Mouse (Mus musculus) forebrain, embryonic 11.5 days (tissue): ENCODE measurements around the gene Ctsz. TPM values are rescaled to one million over a fixed set of nuclear protein-coding genes. Genes with fewer than 3 reads are reported as not detected.

Source experiments
- ATAC-seq: fragments of 200-750 bp; cut with Nextera tagmentation; replicated peaks from 2 replicates; pipeline ENCODE4 v1.8.0; 2017; ENCODE audit warnings: moderate TSS enrichment; ENCODE audit not compliant: low FRiP score
- DNase-seq: peaks from one replicate; pipeline ENCODE4 v3.0.0-alpha.2; 2017; ENCODE audit warnings: low spot score
- H3K27ac ChIP-seq: fragments of 300-500 bp; sonication (generic); 2 replicates; pipeline ENCODE4 v1.5.1; 2014; ENCODE audit warnings: low read depth, low read length
- H3K27me3 ChIP-seq: fragments of 300-500 bp; sonication (generic); 2 replicates; pipeline ENCODE4 v1.6.1; 2014; ENCODE audit warnings: mild to moderate bottlenecking, low read length, mixed read lengths; ENCODE audit not compliant: control insufficient read depth, insufficient read depth
- H3K36me3 ChIP-seq: fragments of 300-500 bp; sonication (generic); 2 replicates; pipeline ENCODE4 v1.6.1; 2014; ENCODE audit warnings: mild to moderate bottlenecking, low read length, moderate library complexity, mixed read lengths; ENCODE audit not compliant: control insufficient read depth, insufficient read depth
- H3K4me1 ChIP-seq: fragments of 300-500 bp; sonication (generic); replicated peaks from 2 replicates; pipeline ENCODE4 v1.6.1; 2014; ENCODE audit warnings: low read length, mixed read lengths; ENCODE audit not compliant: control insufficient read depth, insufficient read depth
- H3K4me2 ChIP-seq: fragments of 300-500 bp; sonication (generic); 2 replicates; pipeline ENCODE4 v1.6.1; 2014; ENCODE audit warnings: low read depth, mild to moderate bottlenecking, low read length, moderate library complexity, mixed read lengths; ENCODE audit not compliant: severe bottlenecking
- H3K4me3 ChIP-seq: fragments of 300-500 bp; sonication (generic); 2 replicates; pipeline ENCODE4 v1.5.1; 2014; ENCODE audit warnings: low read depth, low read length
- H3K9ac ChIP-seq: fragments of 300-500 bp; sonication (generic); 2 replicates; pipeline ENCODE4 v1.6.1; 2014; ENCODE audit warnings: low read length
- H3K9me3 ChIP-seq: fragments of 300-500 bp; sonication (generic); 2 replicates; pipeline ENCODE4 v1.6.1; 2016; ENCODE audit warnings: low read length, mixed read lengths; ENCODE audit not compliant: control insufficient read depth
- WGBS: fragments of 180-500 bp; shearing (Covaris S2); extraction: QIAGEN DNeasy Blood & Tissue Kit; methylation state at CpG from one replicate; pipeline ENCODE4 v1.1.7; 2014; 5-methylcytosine and 5-hydroxymethylcytosine counted together
- polyA plus RNA-seq: library from polyadenylated mRNA; unstranded; fragments of >200 nt; fragmentation: Nextera tagmentation; extraction: Ambion mirVana; gene quantifications from 2 replicates; pipeline ENCODE4 v1.2.1, GENCODE M21; 2014

Ctsz gene
- polyA plus RNA-seq, 1 experiment from 2014 or later: 78.7 TPM

DNA sequence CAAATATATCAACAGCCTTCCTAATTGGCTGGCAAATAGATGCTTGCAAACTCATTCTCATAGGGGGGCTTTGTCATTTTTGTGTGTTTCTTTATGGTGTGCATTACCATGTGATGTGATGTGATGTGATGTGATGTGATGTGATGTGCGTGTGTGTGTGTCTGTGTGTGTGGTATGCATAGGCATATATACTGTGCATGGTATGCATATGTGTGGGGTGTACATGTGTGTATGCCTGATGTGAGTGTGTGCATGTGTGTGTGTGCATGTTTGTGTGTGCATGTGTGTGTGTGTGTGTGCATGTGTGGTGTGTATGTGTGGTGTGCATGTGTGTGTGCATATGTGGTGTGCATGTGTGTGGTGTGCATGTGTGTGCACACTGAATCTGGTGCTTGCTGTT, 41.8 kb downstream of the Ctsz start:
- DNase-seq (no peak), ATAC-seq (no peak)
- Histone ChIP-seq H3K4me2 (no peak overlapping the region), H3K4me1 (no peaks in the 10 kb centered on the region), H3K27ac (no peak overlapping the region), H3K36me3 (no peaks in the 10 kb centered on the region), H3K9me3 (no peaks in the 10 kb centered on the region), H3K9ac (no peak overlapping the region), H3K27me3 (no peaks in the 10 kb centered on the region), H3K4me3 (no peak overlapping the region)
- WGBS: 85% methylated on average over 1 of the region's 1 CpGs

DNA sequence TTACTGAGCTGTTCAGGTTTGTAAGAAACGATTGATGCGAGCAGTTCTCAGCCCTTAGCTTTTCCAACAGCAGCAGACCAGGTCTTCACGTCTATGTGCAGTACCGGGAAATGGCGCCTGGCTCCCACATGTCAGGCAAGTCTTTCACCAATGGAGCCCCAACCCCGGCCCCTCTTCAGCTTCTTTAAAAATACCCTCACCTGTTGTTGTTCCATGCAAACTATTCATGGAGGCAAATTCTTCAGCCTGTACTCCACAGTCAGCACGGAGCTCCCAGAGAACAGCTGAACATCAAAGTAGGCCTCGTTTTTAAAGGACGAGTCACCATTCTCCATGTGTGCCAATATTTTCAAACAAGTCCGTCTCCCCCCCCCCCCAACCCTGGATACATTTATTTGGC, 42.2 kb downstream of the Ctsz start:
- ATAC-seq: no peak
- 86% methylated on average over 10 of the region's 10 CpGs for WGBS
- no peaks in the 10 kb centered on the region for H3K36me3 ChIP-seq
- no peaks in the 10 kb centered on the region for H3K9me3 ChIP-seq
- no peaks in the 10 kb centered on the region for H3K27me3 ChIP-seq
- no peaks in the 10 kb centered on the region for H3K4me1 ChIP-seq
- H3K4me2 ChIP-seq: no peak overlapping the region
- DNase-seq: no peak
- no peak overlapping the region for H3K27ac ChIP-seq
- no peak overlapping the region for H3K4me3 ChIP-seq
- no peak overlapping the region for H3K9ac ChIP-seq

DNA sequence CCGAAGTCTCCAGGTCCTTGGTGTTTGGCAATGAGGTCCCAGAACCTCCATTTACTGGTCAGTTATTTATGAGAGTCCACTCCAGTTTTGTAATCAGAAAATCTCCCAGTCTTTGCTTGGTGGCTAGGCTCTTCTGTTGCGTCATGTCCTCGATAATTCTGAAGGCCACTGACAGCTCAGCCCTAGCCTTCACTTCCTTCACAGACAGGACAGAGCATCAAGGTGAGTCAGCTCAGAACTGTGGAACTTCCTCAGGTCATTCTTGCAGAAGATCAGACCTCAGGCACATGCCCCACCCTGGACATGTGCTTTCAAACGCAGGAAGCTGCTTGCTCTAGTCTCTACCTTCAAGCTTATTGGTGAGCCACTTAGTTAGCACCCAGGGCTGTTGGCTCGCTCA, 45.5 kb downstream of the Ctsz start:
- Histone ChIP-seq H3K27me3 (no peaks in the 10 kb centered on the region), H3K36me3 (no peaks in the 10 kb centered on the region), H3K9ac (no peak overlapping the region), H3K4me2 (no peak overlapping the region), H3K27ac (no peak overlapping the region), H3K4me1 (no peaks in the 10 kb centered on the region), H3K9me3 (no peaks in the 10 kb centered on the region; the same call in 1 of the 2 replicates), H3K4me3 (no peak overlapping the region)
- no peak for ATAC-seq
- 88% methylated on average over 5 of the region's 5 CpGs for WGBS
- DNase-seq: no peak

DNA sequence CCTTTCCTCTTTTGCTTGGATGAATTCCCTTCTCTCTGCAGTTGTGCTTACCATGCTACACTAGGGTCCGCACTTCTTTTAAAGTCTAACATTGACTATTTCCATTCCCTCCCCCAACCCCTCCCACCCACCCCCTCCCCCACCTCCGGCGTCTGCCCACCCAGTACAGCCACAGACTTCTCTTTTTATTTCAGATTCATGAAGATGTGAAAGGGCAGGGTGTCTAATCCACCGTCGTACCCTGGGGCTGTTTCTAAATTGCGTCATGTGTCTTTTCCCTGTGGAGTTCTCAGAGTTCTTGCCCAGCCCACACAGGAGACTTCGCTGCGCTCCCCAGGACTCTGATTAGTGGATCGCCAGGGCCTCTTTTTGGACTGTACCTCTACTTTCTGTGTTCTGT, 46.3 kb downstream of the Ctsz start:
- no peak overlapping the region for H3K9ac ChIP-seq
- no peaks in the 10 kb centered on the region for H3K36me3 ChIP-seq
- no peak overlapping the region for H3K4me3 ChIP-seq
- no peak for ATAC-seq
- H3K27me3 ChIP-seq: no peaks in the 10 kb centered on the region
- WGBS: 65% methylated on average over 7 of the region's 9 CpGs
- no peak for DNase-seq
- H3K4me1 ChIP-seq: no peaks in the 10 kb centered on the region
- H3K27ac ChIP-seq: no peak overlapping the region
- no peaks in the 10 kb centered on the region; the same call in 1 of the 2 replicates for H3K9me3 ChIP-seq
- H3K4me2 ChIP-seq: no peak overlapping the region

DNA sequence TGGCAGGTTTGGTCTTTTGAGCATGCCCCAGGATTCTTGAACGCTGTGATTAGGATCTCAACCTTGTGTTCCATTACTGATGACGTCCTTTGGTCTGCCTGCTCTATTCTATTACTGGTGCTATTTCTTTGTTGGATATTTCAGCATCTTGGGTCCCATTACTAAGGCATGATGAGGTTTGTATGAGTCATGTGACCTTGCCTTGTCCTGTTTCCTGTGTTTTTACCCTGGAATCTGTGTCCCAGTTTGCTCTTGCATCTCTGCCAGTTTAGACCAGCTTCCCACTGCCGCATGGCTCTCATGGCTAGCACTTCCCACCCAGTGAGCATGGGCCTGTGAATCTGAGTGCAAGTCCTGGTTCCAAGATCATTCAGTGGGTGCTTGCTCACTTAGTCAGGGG, 46.9 kb downstream of the Ctsz start:
- H3K4me1 ChIP-seq: no peaks in the 10 kb centered on the region
- H3K4me3 ChIP-seq: no peak overlapping the region
- 92% methylated on average over 3 of the region's 3 CpGs for WGBS
- H3K27ac ChIP-seq: no peak overlapping the region
- H3K27me3 ChIP-seq: no peaks in the 10 kb centered on the region
- no peak overlapping the region for H3K9ac ChIP-seq
- no peaks in the 10 kb centered on the region; the same call in 1 of the 2 replicates for H3K9me3 ChIP-seq
- H3K36me3 ChIP-seq: no peaks in the 10 kb centered on the region
- ATAC-seq (no peak), DNase-seq (no peak)
- no peak overlapping the region for H3K4me2 ChIP-seq

DNA sequence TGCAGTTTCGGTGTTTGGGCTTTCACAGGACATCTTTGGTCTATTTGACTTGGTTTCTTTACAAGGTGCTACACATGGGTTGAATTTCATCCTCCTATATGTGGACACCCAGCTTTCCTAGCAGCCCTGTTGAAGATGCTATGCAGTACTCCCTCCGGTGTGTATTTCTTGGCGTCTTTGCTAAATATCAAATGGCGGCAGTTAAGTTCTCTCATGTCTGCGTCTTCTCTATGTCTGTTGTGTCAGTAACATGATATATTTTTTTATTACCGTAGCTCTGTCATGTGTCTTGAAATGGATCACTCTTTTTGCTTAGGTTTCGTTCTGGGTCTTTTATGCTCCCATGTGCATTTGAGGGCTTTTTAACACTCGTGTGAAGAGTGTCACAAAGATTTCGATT, 57.8 kb downstream of the Ctsz start:
- no peaks in the 10 kb centered on the region for H3K36me3 ChIP-seq
- H3K9me3 ChIP-seq: no peaks in the 10 kb centered on the region
- no peak overlapping the region for H3K4me3 ChIP-seq
- no peak overlapping the region for H3K9ac ChIP-seq
- no peak for DNase-seq
- no peaks in the 10 kb centered on the region for H3K4me1 ChIP-seq
- ATAC-seq: no peak
- H3K27me3 ChIP-seq: no peaks in the 10 kb centered on the region
- WGBS: 88% methylated on average over 9 of the region's 9 CpGs
- H3K27ac ChIP-seq: no peak overlapping the region
- H3K4me2 ChIP-seq: no peak overlapping the region

Other genes with a start within 250 kb of the Ctsz start
- 1,123 and 1,194 TPM in 2 replicates for gene Gnas, start 154.7 kb downstream of the Ctsz start, polyA plus RNA-seq
- gene Gm20721, start 92.3 kb downstream of the Ctsz start, polyA plus RNA-seq: 6.5 and 7.3 TPM in 2 replicates
- gene Nelfcd, start 23.2 kb downstream of the Ctsz start, polyA plus RNA-seq: 178 and 192 TPM in 2 replicates
- 4.9 and 6.3 TPM in 2 replicates for gene Tubb1, start 11.7 kb upstream of the Ctsz start, polyA plus RNA-seq
- 600 and 613 TPM in 2 replicates for gene Atp5e, start 25.1 kb upstream of the Ctsz start, polyA plus RNA-seq
- gene Prelid3b, start 34.0 kb upstream of the Ctsz start, polyA plus RNA-seq: 127 and 132 TPM in 2 replicates
- not detected in 2 replicates for gene Zfp831, start 204.5 kb upstream of the Ctsz start, polyA plus RNA-seq